Mouse (Mus musculus) left cerebral cortex, postnatal 36 days (tissue): ENCODE measurements at regions not wholly inside any gene's neighbourhood (a gene's known extent, or its start where the extent isn't known, plus 50 kb on each side); places are given as distances from the start of the nearest gene placed in this dataset.

ENCODE experiments used
- DNase-seq, 2 experiments: peaks; one replicate each; pipeline ENCODE4 v3.0.0; 2021 to 2022; ENCODE audit warnings: low spot score in 2 of 2, mixed read lengths in 1 of 2
- intact Hi-C: fragments of 180-260 bp; cut with DNase I; formaldehyde crosslinking; loops from one replicate; pipeline ENCODE4 v1.15.1; 2025

DNA sequence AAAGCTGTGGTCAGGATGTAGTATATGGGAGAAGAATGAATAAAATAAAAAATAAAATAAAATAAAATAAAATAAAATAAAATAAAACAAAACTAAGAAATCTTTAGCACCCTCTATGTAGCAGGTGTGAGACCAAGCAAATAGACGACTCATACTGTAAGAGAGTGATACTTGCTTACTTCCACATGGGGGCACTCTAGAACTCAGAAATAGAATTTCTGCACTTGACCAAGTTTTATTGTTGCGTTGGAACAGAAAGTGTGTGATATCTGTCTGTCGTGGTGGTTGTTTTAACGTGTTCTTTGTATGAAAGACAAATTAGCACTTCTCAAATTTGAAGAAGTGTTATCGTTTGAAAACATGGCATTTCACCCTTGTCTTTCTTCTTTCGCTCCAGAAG is 125.4 kb downstream of the Dthd1 start:
- DNase-seq, result no peak
- intact Hi-C loops, result loop anchor here (5.0 kb wide), 2 partner anchors 708 to 828 kb away; partner anchors contain the start of gene Nwd2
